Mouse (Mus musculus) neural tube, embryonic 15.5 days (tissue): Measurements from ENCODE around the gene Rnf167. TPM values are rescaled to one million over a fixed set of nuclear protein-coding genes. Genes with fewer than 3 reads are reported as not detected.

Experiments
- ATAC-seq: fragments of 200-750 bp; cut with Nextera tagmentation; 2 replicates; pipeline ENCODE4 v1.8.0; 2017; ENCODE audit warnings: mild to moderate bottlenecking, moderate TSS enrichment, moderate library complexity; ENCODE audit not compliant: low FRiP score
- H3K27ac ChIP-seq: fragments of 300-500 bp; sonication (generic); replicated peaks from 2 replicates; pipeline ENCODE4 v1.5.1; 2015; ENCODE audit warnings: mild to moderate bottlenecking, inconsistent platforms
- H3K27me3 ChIP-seq: fragments of 300-500 bp; sonication (generic); replicated peaks from 2 replicates; pipeline ENCODE4 v1.6.1; 2015; ENCODE audit warnings: inconsistent platforms
- H3K36me3 ChIP-seq: fragments of 300-500 bp; sonication (generic); 2 replicates; pipeline ENCODE4 v1.6.1; 2015; ENCODE audit warnings: inconsistent platforms
- H3K4me1 ChIP-seq: fragments of 300-500 bp; sonication (generic); 2 replicates; pipeline ENCODE4 v1.6.1; 2015; ENCODE audit warnings: inconsistent platforms
- H3K4me2 ChIP-seq: fragments of 300-500 bp; sonication (generic); 2 replicates; pipeline ENCODE4 v1.6.1; 2015; ENCODE audit warnings: inconsistent platforms, mild to moderate bottlenecking, moderate library complexity
- H3K4me3 ChIP-seq: fragments of 300-500 bp; sonication (generic); replicated peaks from 2 replicates; pipeline ENCODE4 v1.5.1; 2015; ENCODE audit warnings: mild to moderate bottlenecking, inconsistent platforms
- H3K9ac ChIP-seq: fragments of 300-500 bp; sonication (generic); replicated peaks from 2 replicates; pipeline ENCODE4 v1.6.1; 2015; ENCODE audit warnings: mild to moderate bottlenecking, inconsistent platforms
- H3K9me3 ChIP-seq: fragments of 300-500 bp; sonication (generic); replicated peaks from 2 replicates; pipeline ENCODE4 v1.6.1; 2016; ENCODE audit warnings: inconsistent platforms
- WGBS: fragments of 180-500 bp; shearing (Covaris S2); methylation state at CpG from one replicate; pipeline ENCODE4 v1.1.7; 2015; ENCODE audit warnings: mixed read lengths; 5-methylcytosine and 5-hydroxymethylcytosine counted together
- polyA plus RNA-seq: library from polyadenylated mRNA; unstranded; fragments of >200 nt; fragmentation: Nextera tagmentation; extraction: Ambion mirVana; gene quantifications from 2 replicates; pipeline ENCODE4 v1.2.1, GENCODE M21; 2015

Rnf167 gene
- polyA plus RNA-seq, 1 experiment from 2014 or later, result 100 TPM

- WGBS, result 31% methylated on average over 1 of the region's 1 CpGs
- peaks cover 9% of the 10 kb centered on the region for H3K4me1 ChIP-seq
- no peaks in the 10 kb centered on the region for H3K9me3 ChIP-seq
- no peak within 1 kb of the TSS for H3K4me3 ChIP-seq
- no peak within 1 kb of the TSS for H3K4me2 ChIP-seq
- no peak for ATAC-seq
- 0 out of 2 replicates have a peak, but pooled peaks cover 5% of the 10 kb centered on the region for H3K27me3 ChIP-seq
- H3K9ac ChIP-seq, result no peak within 1 kb of the TSS
- H3K27ac ChIP-seq, result no peak within 1 kb of the TSS
- no peaks in the 10 kb centered on the region for H3K36me3 ChIP-seq
Observed at GRCm38 (mm10) chr11:70619101-70619500, 27.9 kb upstream of the Rnf167 start, which contains the start of gene Chrne. Chrne (minus strand) TSS chr11:70619216.

GRCm38 (mm10) chr11:70621972-70622814 lies 24.8 kb upstream of the Rnf167 start:
- H3K4me2 ChIP-seq, result no peak overlapping the region
- H3K27me3 ChIP-seq, result no peaks in the 10 kb centered on the region
- H3K4me1 ChIP-seq, result no peaks in the 10 kb centered on the region
- no peak overlapping the region for H3K27ac ChIP-seq
- H3K9ac ChIP-seq, result no peak overlapping the region
- ATAC-seq, result no peak
- H3K36me3 ChIP-seq, result no peaks in the 10 kb centered on the region
- no peak overlapping the region for H3K4me3 ChIP-seq
- no peaks in the 10 kb centered on the region for H3K9me3 ChIP-seq
- 45% methylated on average over 7 of the region's 7 CpGs for WGBS

- no peak for ATAC-seq
- no peaks in the 10 kb centered on the region for H3K4me1 ChIP-seq
- 83% methylated on average over 10 of the region's 10 CpGs for WGBS
Observed at GRCm38 (mm10) chr11:70623053-70623742, 23.8 kb upstream of the Rnf167 start.

GRCm38 (mm10) chr11:70625473-70625872 lies 21.6 kb upstream of the Rnf167 start:
- no peaks in the 10 kb centered on the region for H3K4me1 ChIP-seq
- no peak overlapping the region for H3K27ac ChIP-seq
- 48% methylated on average over 4 of the region's 4 CpGs for WGBS
- no peaks in the 10 kb centered on the region for H3K9me3 ChIP-seq
- no peaks in the 10 kb centered on the region for H3K27me3 ChIP-seq
- no peaks in the 10 kb centered on the region for H3K36me3 ChIP-seq
- no peak overlapping the region for H3K4me2 ChIP-seq
- H3K9ac ChIP-seq, result no peak overlapping the region
- ATAC-seq, result no peak
- H3K4me3 ChIP-seq, result no peak overlapping the region

More at GRCm38 (mm10) chr11:70623053-70623742, 23.8 kb upstream of the Rnf167 start:
- Histone ChIP-seq H3K27me3 (no peaks in the 10 kb centered on the region), H3K4me2 (no peak overlapping the region), H3K9ac (no peak overlapping the region), H3K27ac (no peak overlapping the region), H3K36me3 (no peaks in the 10 kb centered on the region), H3K4me3 (no peak overlapping the region), H3K9me3 (no peaks in the 10 kb centered on the region)

DNA sequence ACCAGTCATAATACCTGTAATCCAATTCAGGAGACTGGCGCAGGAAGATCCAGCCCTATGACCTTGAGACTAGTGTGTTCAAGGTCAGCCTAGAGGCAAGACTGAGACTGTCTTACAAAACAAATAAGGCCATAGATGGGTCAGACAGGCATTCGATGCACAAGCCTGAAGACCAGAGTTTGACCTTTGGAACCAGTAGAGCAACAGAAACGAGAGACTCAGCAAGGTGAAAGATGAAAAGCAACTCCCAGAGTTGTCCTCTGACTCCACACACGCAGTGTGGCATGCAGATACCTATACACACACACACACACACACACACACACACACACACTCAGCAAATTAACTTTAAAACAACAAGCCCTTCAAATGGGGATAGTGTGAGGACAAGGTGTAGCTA lies 20.2 kb upstream of the Rnf167 start:
- H3K9ac ChIP-seq, result no peak overlapping the region
- no peaks in the 10 kb centered on the region for H3K27me3 ChIP-seq
- H3K4me2 ChIP-seq, result no peak overlapping the region
- no peaks in the 10 kb centered on the region for H3K36me3 ChIP-seq
- ATAC-seq, result no peak
- 83% methylated on average over 4 of the region's 4 CpGs for WGBS
- no peaks in the 10 kb centered on the region for H3K4me1 ChIP-seq
- no peak overlapping the region for H3K4me3 ChIP-seq
- H3K27ac ChIP-seq, result no peak overlapping the region
- H3K9me3 ChIP-seq, result no peaks in the 10 kb centered on the region

DNA sequence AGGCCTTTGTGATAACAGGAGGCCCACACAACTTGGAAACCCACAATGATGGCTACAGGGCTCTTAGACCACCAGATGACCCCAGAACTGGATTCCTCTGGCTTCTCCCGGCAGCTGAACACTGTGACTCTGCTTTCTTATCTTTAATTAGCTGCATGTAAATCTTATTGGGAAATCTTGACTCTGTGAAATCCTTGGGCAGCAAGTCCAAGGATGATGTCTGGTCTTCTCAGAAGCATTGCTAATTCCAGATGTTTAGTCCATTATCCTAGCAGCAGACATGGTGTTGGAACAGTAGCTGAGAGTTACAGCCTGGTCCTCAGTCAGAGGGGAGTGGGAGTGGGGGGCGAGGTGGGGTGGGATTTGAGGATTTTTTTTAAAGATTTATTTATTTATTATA lies 18.6 kb upstream of the Rnf167 start:
- WGBS, result 63% methylated on average over 2 of the region's 2 CpGs
- Histone ChIP-seq H3K4me1 (no peaks in the 10 kb centered on the region), H3K27me3 (no peaks in the 10 kb centered on the region), H3K9ac (no peak overlapping the region), H3K9me3 (no peaks in the 10 kb centered on the region), H3K4me2 (no peak overlapping the region), H3K27ac (no peak overlapping the region), H3K4me3 (no peak overlapping the region), H3K36me3 (no peaks in the 10 kb centered on the region)
- ATAC-seq, result no peak

DNA sequence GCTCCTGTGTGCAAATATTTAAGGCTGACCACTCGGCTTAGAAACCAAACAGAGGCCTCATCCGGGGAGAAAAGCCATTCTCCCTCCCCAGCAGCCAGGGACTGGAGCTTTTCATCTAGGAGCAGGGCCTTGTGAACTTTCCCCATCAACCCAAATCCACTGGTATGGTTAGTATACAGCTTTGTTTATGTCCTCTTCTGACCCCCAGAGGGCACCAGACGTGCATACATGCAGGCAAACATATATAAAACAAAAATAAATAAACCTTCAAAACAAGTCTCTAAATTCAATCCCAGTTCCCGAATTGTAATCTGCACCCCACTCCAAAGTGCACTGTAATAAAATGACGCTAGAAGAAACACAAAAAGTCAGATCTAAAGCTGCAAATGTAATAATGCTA lies 17.5 kb upstream of the Rnf167 start:
- Histone ChIP-seq H3K27me3 (no peaks in the 10 kb centered on the region), H3K36me3 (no peaks in the 10 kb centered on the region), H3K27ac (no peak overlapping the region), H3K4me3 (no peak overlapping the region), H3K9ac (no peak overlapping the region), H3K9me3 (no peaks in the 10 kb centered on the region), H3K4me1 (no peaks in the 10 kb centered on the region), H3K4me2 (no peak overlapping the region)
- no peak for ATAC-seq
- WGBS, result 62% methylated on average over 5 of the region's 5 CpGs

DNA sequence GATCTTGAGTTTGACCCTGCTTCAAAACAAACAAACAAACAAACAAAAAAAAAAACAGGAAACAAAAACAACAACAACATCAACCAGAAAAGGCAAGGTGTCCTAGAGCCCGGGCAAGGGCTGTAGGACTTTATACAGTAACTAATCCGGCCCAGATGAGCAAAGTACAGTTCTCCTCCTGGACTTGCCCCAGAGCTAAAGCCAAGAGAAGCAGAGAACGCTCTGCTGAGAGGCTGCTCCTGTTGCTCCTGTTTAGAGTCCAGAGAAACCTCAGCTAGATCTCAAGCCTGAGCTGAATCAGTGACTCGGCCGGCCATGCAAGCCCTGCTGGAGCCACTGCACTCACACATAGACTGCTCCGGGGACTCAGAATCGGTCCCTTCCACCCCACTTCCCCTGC lies 16.9 kb upstream of the Rnf167 start:
- no peaks in the 10 kb centered on the region for H3K4me1 ChIP-seq
- H3K9ac ChIP-seq, result no peak overlapping the region
- H3K4me3 ChIP-seq, result no peak overlapping the region
- WGBS, result 79% methylated on average over 7 of the region's 7 CpGs
- ATAC-seq, result no peak
- no peak overlapping the region for H3K4me2 ChIP-seq
- H3K27ac ChIP-seq, result no peak overlapping the region
- no peaks in the 10 kb centered on the region for H3K36me3 ChIP-seq
- no peaks in the 10 kb centered on the region for H3K27me3 ChIP-seq
- no peaks in the 10 kb centered on the region for H3K9me3 ChIP-seq

- H3K36me3 ChIP-seq, result no peaks in the 10 kb centered on the region
- no peak overlapping the region for H3K27ac ChIP-seq
- ATAC-seq, result no peak
- no peak overlapping the region for H3K4me3 ChIP-seq
- no peak overlapping the region for H3K9ac ChIP-seq
- WGBS, result 84% methylated on average over 4 of the region's 4 CpGs
- no peaks in the 10 kb centered on the region for H3K4me1 ChIP-seq
- no peak overlapping the region for H3K4me2 ChIP-seq
- H3K9me3 ChIP-seq, result no peaks in the 10 kb centered on the region
- no peaks in the 10 kb centered on the region for H3K27me3 ChIP-seq
Observed at GRCm38 (mm10) chr11:70635601-70636000, 11.4 kb upstream of the Rnf167 start.

GRCm38 (mm10) chr11:70637764-70638163 lies 9.3 kb upstream of the Rnf167 start:
- no peak overlapping the region for H3K4me3 ChIP-seq
- no peaks in the 10 kb centered on the region for H3K9me3 ChIP-seq
- H3K4me2 ChIP-seq, result no peak overlapping the region
- no peaks in the 10 kb centered on the region for H3K27me3 ChIP-seq
- no peak for ATAC-seq
- H3K9ac ChIP-seq, result no peak overlapping the region
- WGBS, result 89% methylated on average over 1 of the region's 1 CpGs
- H3K27ac ChIP-seq, result no peak overlapping the region
- H3K36me3 ChIP-seq, result peaks cover 5% of the 10 kb centered on the region
- H3K4me1 ChIP-seq, result no peaks in the 10 kb centered on the region

GRCm38 (mm10) chr11:70638293-70638692 lies 8.7 kb upstream of the Rnf167 start:
- no peak for ATAC-seq
- H3K36me3 ChIP-seq, result peaks cover 7% of the 10 kb centered on the region
- H3K4me3 ChIP-seq, result no peak overlapping the region
- no peaks in the 10 kb centered on the region for H3K4me1 ChIP-seq
- 98% methylated on average over 1 of the region's 1 CpGs for WGBS
- H3K27me3 ChIP-seq, result no peaks in the 10 kb centered on the region
- H3K9me3 ChIP-seq, result no peaks in the 10 kb centered on the region
- no peak overlapping the region for H3K27ac ChIP-seq
- no peak overlapping the region for H3K9ac ChIP-seq
- no peak overlapping the region for H3K4me2 ChIP-seq

DNA sequence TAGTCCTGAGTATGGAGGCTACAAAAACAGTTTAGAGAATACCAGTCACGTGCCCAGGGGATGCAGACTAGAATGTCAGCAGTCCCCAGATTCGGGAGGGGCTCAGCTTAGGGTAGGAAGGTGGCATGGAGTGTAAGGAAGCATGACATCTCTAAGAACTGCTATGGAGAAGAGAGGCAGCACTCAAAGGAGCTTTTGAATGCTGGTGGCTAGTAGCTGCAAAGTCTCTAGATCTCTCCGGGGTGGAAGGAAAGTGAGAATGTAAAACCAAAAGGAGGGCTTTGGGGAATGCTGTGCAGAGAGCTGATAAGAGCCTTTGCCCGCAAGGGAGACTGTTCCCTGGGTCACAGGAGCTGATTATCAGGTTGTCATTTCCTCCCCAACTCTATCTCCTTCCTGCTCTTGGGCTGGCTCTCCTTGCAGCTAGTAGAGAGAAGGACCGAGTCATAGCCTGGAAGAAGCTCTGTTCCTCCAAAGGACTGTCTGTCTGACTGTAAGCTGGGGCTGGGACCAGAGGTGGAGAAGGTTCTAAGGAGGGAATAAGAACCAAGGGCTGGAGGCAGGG lies 8.2 kb upstream of the Rnf167 start, which contains the start of gene Gp1ba:
Gp1ba (plus strand) TSS at position 409 of the 565 bp plus-strand sequence.
- no peak for ATAC-seq
- WGBS, result 54% methylated on average over 5 of the region's 5 CpGs

More for the DNA sequence above, 8.2 kb upstream of the Rnf167 start, which contains the start of gene Gp1ba:
- Histone ChIP-seq H3K27ac (no peak within 1 kb of the TSS), H3K4me1 (no peaks in the 10 kb centered on the region), H3K36me3 (peaks cover 7% of the 10 kb centered on the region), H3K4me2 (no peak within 1 kb of the TSS), H3K9me3 (no peaks in the 10 kb centered on the region), H3K4me3 (no peak within 1 kb of the TSS), H3K9ac (no peak within 1 kb of the TSS), H3K27me3 (no peaks in the 10 kb centered on the region)
